Mouse (Mus musculus) heart, postnatal 25 days (tissue): ENCODE data around the gene Rbm38. TPM values are rescaled to one million over a fixed set of nuclear protein-coding genes. Genes with fewer than 3 reads are reported as not detected.

ENCODE experiments used
- DNase-seq: peaks from one replicate; pipeline ENCODE4 v3.0.0; 2022; ENCODE audit warnings: low spot score
- intact Hi-C: fragments of 180-260 bp; cut with DNase I; formaldehyde crosslinking; loops from one replicate; pipeline ENCODE4 v1.15.1; 2025
- total RNA-seq, 2 experiments: library from RNA; stranded (reverse); gene quantifications; 2 replicates each; pipeline ENCODE4 v1.2.3; 2021

Gene Rbm38
- total RNA-seq, 2 experiments from 2014 or later = 167 to 223 TPM

GRCm38 (mm10) chr2:173050604-173051382 is 30.5 kb downstream of the Rbm38 start:
- no peak for DNase-seq
- intact Hi-C loops = no loop called here

GRCm38 (mm10) chr2:173052881-173053280 is 32.6 kb downstream of the Rbm38 start:
- intact Hi-C loops = no loop called here
- DNase-seq = no peak

DNA sequence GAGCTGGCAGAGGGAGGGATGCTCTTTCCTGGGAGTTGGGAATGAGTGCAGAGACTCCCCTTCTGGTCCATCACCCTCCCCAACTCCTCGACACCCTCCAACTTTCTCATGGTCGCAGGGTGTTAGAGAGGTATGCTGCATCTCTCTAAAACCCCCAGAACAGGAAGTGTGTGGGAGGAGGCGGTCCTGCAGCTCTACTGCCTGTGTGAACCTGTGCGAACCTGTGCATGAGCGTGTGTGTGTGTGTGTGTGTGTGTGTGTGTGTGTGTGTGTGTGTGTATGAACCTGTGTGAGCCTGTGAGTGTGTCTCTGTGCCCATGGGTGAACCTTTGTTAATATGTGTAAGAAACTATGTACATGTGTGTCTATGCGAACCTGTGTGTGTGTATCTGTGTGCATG is 33.5 kb downstream of the Rbm38 start:
- no peak for DNase-seq

DNA sequence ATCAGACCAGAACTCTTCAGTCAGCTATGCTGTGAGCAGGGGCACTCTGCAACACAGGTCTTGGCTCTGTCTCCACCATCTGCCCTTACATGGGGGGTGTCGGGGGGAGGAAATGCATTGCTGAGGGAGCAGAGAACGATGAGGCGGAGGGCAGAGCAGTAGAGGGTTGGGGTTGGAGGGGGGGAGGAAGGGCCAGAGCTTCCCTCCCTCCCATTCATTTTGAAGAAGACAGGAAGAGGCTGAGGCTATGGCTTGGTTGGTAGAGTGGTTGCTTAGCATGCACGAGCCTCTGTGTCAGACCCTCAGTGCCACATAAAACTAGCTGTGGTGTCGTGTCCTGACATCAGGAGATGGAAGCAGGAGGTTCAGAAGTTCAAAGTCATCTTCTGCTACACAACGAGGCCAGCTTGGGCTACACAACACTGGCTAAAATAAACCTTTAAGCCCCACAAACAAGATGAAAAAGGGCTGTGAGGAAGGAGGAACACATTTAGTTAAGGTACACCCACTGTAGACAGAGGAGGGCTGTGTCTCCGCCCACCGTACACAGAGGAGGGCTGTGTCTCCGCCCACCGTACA is 36.1 kb downstream of the Rbm38 start:
- DNase-seq = no peak

More for the DNA sequence above, 33.5 kb downstream of the Rbm38 start:
- intact Hi-C loops = no loop called here

GRCm38 (mm10) chr2:173056882-173057315 is 36.6 kb downstream of the Rbm38 start:
- no peak for DNase-seq
- intact Hi-C loops = no loop called here

More for the DNA sequence above, 36.1 kb downstream of the Rbm38 start:
- intact Hi-C loops = no loop called here

- DNase-seq = no peak
- intact Hi-C loops = no loop called here
These were observed 37.3 kb downstream of the Rbm38 start for GRCm38 (mm10) chr2:173057623-173058022.

GRCm38 (mm10) chr2:173058263-173058662 is 38.0 kb downstream of the Rbm38 start:
- intact Hi-C loops = no loop called here
- DNase-seq = no peak

DNA sequence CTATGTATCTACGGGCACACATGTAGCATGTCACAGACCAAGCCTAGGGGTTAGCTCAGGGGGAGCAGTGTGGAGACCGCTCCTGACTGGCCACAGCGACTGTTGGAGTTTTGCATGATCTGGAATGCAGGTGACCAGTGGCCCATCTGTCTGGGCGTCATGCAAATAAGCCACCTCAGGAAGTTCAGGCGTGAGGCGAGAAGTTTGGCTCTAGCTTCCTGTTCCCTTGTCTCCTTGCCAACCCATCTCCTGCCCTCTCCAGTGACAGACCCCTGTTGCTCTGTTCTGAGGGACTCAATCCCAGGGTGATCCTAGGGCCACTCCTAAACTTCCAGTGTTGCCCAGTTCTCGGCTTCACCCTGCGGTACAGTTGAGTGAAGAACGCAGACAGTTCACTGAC is 40.2 kb downstream of the Rbm38 start:
- no peak for DNase-seq
- intact Hi-C loops = no loop called here

- intact Hi-C loops = no loop called here
- DNase-seq = no peak
These were observed 41.4 kb downstream of the Rbm38 start for GRCm38 (mm10) chr2:173061443-173062351.

- no peak for DNase-seq
- intact Hi-C loops = no loop called here
These were observed 42.9 kb downstream of the Rbm38 start for GRCm38 (mm10) chr2:173063219-173063618.

DNA sequence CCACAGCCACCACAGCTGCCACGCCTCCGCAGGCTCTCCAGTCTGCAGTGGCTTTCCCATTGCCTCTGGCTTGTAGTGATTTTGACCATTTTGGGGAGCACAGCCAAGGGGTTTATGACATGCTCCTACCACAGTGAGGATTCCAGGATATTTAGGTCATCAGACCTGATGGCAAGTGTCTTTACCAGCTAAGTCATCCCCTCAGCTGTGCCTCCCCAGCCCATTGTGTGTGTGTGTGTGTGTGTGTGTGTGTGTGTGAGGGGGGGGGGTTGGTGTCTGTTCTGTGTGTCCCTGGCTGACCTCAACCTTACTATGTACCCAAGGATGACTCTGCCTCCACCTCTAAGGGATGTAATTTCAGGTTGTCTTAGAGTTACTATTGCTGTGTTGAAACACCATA is 44.6 kb downstream of the Rbm38 start:
- DNase-seq = no peak
- intact Hi-C loops = no loop called here

DNA sequence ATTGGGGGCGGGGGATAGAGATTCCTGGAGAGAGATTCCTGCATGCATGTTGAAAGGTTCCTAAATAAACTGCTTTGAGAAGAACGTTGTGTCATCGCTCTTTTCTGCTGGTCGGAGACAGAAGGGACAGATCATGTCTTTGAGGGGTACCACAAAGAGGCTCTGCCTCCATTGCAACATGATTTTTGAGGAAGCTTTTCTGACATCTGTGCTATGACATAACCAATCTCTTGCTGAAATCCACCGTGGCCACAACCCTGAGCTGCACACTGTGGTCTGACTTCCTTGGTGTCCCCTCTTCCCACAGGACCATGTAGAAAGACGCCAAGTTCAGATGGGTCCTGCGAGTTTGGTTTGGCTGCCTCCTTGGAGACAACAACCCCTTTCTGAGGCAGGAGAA is 52.6 kb downstream of the Rbm38 start:
- no peak for DNase-seq
- intact Hi-C loops = no loop called here

- intact Hi-C loops = no loop called here
- DNase-seq = no peak
These were observed 53.4 kb downstream of the Rbm38 start for GRCm38 (mm10) chr2:173073666-173074065.

DNA sequence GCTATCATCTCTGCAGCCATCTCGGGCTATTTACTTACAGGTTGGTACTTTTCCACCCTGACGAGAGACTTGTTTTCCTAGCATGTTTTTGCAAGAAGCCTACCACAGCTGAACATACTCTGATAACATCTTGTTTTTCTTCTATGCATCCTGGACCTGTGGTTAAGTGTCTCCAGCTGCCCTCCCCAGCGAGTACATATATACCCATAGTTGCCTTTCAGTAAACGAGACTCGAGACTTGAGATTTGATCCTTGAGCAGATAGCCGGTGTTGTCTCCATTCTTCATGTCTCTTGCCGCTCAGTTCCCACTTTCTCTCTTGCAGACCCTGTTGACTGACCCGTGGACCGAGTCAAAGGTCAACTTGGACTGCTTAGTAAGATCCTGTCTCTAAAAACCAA is 56.6 kb downstream of the Rbm38 start:
- intact Hi-C loops = no loop called here

DNA sequence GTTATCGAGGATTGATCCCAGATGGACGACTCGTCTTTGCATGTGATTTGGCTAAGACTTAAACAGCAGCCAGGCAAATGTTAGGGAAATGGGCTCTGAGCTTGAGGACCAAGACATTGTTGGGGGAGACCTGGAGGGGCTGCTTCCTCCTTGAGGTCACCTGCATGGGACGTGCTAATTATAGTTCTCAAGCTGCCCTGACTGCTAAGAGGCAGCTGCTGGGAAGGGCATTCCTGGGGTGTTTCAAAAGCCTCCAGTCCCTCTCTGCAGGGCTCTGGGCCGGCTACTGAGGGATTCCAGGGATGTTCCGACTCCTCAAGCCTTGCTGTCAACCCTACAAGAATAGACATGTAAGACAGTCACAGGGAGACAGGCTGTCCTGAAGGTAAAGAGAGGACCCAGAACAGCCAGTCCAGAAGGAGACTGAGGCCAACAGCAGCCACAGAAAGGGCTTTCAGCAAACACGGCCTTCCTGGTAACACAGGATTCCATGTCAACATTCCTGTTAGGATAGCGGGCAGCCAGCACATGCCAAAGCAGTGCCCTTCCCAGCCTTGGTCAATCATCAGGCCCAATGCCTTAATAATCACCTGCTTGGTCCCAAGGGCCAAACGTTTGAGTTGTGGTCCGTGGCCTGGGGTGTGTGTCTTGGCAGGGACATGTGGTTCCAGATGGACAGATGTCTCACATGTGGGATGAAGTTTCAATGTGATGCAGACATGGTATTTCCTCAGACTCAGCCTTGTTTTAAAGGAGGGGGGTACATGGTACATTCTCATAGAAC is 59.7 kb downstream of the Rbm38 start:
- no peak for DNase-seq
- intact Hi-C loops = loop anchor here (2.0 to 10.0 kb wide), 2 partner anchors 55 to 81 kb away; partner anchors contain the start of gene Rbm38

More for the DNA sequence above, 56.6 kb downstream of the Rbm38 start:
- DNase-seq = no peak

GRCm38 (mm10) chr2:173080785-173081241 is 60.5 kb downstream of the Rbm38 start:
- intact Hi-C loops = loop anchor here (2.0 to 10.0 kb wide), 2 partner anchors 56 to 82 kb away; partner anchors contain the start of gene Rbm38

DNA sequence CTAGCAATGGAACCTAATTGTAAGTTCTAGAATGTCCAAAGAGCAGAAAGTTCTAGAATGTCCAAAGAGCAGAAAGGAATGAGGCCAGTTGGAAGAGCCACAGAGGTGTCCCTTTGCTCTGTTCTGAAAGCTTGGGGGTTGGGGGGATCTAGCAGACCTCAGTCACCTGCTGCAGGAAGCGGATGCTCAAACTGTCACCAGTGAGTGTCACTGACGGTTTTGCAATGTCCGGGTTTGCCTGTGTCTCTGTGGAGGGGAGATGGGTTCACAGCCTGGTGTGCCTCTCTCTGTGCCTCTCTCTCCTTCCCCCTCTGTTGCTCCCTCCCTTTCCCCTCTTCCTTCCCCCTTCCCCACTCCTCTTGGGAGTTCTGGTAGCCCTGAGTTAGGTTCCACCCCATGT is 62.4 kb downstream of the Rbm38 start:
- DNase-seq = no peak
- intact Hi-C loops = loop anchor here (10.0 kb wide), 1 partner anchor 58 kb away; the partner anchor contains the start of gene Rbm38

More at GRCm38 (mm10) chr2:173080785-173081241, 60.5 kb downstream of the Rbm38 start:
- DNase-seq = peak; percentile 38

GRCm38 (mm10) chr2:173083106-173083505 is 62.8 kb downstream of the Rbm38 start:
- intact Hi-C loops = loop anchor here (10.0 kb wide), 1 partner anchor 58 kb away; the partner anchor contains the start of gene Rbm38
- no peak for DNase-seq
